Mouse (Mus musculus) layer of hippocampus, postnatal 25 days (tissue): ENCODE results near the gene Vmn1r47. TPM values are rescaled to one million over a fixed set of nuclear protein-coding genes. Genes with fewer than 3 reads are reported as not detected.
"Not testable (repeated sequence)": the region's sequence is repeated elsewhere in the genome, so short reads cannot be mapped to it uniquely, and the experiment has no call there.

ENCODE experiments used
- DNase-seq, 2 experiments: peaks; one replicate each; pipeline ENCODE4 v3.0.0; 2022; ENCODE audit warnings: mixed read lengths in 2 of 2, low spot score in 1 of 2; ENCODE audit errors: extremely low spot score in 1 of 2
- total RNA-seq, 2 experiments: library from RNA; stranded (reverse); gene quantifications; 2 replicates each; pipeline ENCODE4 v1.2.3; 2021

Gene Vmn1r47
- not detected for total RNA-seq

- not testable (repeated sequence) for DNase-seq
Observed at GRCm38 (mm10) chr6:90015847-90016246, at the start of gene Vmn1r47. TSS of gene Vmn1r47 (plus strand) at chr6:90016147.

- DNase-seq: no peak
Observed at GRCm38 (mm10) chr6:89966341-89966740, 49.6 kb upstream of the Vmn1r47 start.

- no peak for DNase-seq
Observed at GRCm38 (mm10) chr6:89969013-89969412, 46.9 kb upstream of the Vmn1r47 start, which contains the start of gene Vmn1r46. TSS of gene Vmn1r46 (plus strand) at chr6:89969313.

GRCm38 (mm10) chr6:89985989-89986388 lies 30.0 kb upstream of the Vmn1r47 start:
- no peak for DNase-seq

- DNase-seq: not testable (repeated sequence)
Observed at GRCm38 (mm10) chr6:90036741-90037140, 20.8 kb downstream of the Vmn1r47 start, which contains the start of gene Vmn1r48. TSS of gene Vmn1r48 (minus strand) at chr6:90036841.

Other genes starting within 250 kb of the Vmn1r47 start
- not detected for gene Vmn1r42, start 139.7 kb upstream of the Vmn1r47 start, total RNA-seq
- gene Vmn1r43, start 139.7 kb upstream of the Vmn1r47 start, total RNA-seq: not detected
- not detected for gene Vmn1r44, start 132.5 kb upstream of the Vmn1r47 start, total RNA-seq
- gene Vmn1r45, start 75.5 kb upstream of the Vmn1r47 start, total RNA-seq: not detected
- gene Vmn1r46, start 46.8 kb upstream of the Vmn1r47 start, total RNA-seq: not detected
- gene Vmn1r48, start 20.7 kb downstream of the Vmn1r47 start, total RNA-seq: not detected
- not detected for gene Vmn1r49, start 62.4 kb downstream of the Vmn1r47 start, total RNA-seq
- gene Vmn1r50, start 85.3 kb downstream of the Vmn1r47 start, total RNA-seq: not detected
- not detected for gene Vmn1r51, start 106.4 kb downstream of the Vmn1r47 start, total RNA-seq
- gene Vmn1r52, start 158.7 kb downstream of the Vmn1r47 start, total RNA-seq: not detected
- not detected for gene V1ra8, start 186.6 kb downstream of the Vmn1r47 start, total RNA-seq
- gene Vmn1r53, start 208.3 kb downstream of the Vmn1r47 start, total RNA-seq: not detected
- gene Vmn1r54, start 230.2 kb downstream of the Vmn1r47 start, total RNA-seq: not detected